Mouse (Mus musculus): ENCODE results near the gene Senp2. TPM values are rescaled to one million over a fixed set of nuclear protein-coding genes. Genes with fewer than 3 reads are reported as not detected.

Gene Senp2
- polyA plus RNA-seq (2017; shearing (Covaris generic)): 12.0 TPM

GRCm38 (mm10) chr16:22009099-22009584, at the start of gene Senp2:
Gene Senp2 (plus strand): TSS chr16:22009484.

GRCm38 (mm10) chr16:21995304-21995703, 14.0 kb upstream of the Senp2 start, which contains the start of gene Liph:
Gene Liph (minus strand): TSS chr16:21995663.

Other genes with a start within 250 kb of the Senp2 start
- 9.6 TPM for gene Ehhadh, start 221.7 kb upstream of the Senp2 start, polyA plus RNA-seq (2017; shearing (Covaris generic))
- gene Map3k13, start 215.1 kb upstream of the Senp2 start, polyA plus RNA-seq (2017; shearing (Covaris generic)): 0.45 TPM
- 12.0 TPM for gene Tmem41a, start 61.9 kb upstream of the Senp2 start, polyA plus RNA-seq (2017; shearing (Covaris generic))
- gene Liph, start 13.8 kb upstream of the Senp2 start, polyA plus RNA-seq (2017; shearing (Covaris generic)): 0.79 TPM
- 0.93 TPM for gene Igf2bp2, start 153.8 kb downstream of the Senp2 start, polyA plus RNA-seq (2017; shearing (Covaris generic))